Mouse (Mus musculus): ENCODE results near the gene Phactr1. TPM values are rescaled to one million over a fixed set of nuclear protein-coding genes. Genes with fewer than 3 reads are reported as not detected.

Gene Phactr1
- total RNA-seq, 2 experiments from 2014 or later: 6.2 to 7.1 TPM

DNA sequence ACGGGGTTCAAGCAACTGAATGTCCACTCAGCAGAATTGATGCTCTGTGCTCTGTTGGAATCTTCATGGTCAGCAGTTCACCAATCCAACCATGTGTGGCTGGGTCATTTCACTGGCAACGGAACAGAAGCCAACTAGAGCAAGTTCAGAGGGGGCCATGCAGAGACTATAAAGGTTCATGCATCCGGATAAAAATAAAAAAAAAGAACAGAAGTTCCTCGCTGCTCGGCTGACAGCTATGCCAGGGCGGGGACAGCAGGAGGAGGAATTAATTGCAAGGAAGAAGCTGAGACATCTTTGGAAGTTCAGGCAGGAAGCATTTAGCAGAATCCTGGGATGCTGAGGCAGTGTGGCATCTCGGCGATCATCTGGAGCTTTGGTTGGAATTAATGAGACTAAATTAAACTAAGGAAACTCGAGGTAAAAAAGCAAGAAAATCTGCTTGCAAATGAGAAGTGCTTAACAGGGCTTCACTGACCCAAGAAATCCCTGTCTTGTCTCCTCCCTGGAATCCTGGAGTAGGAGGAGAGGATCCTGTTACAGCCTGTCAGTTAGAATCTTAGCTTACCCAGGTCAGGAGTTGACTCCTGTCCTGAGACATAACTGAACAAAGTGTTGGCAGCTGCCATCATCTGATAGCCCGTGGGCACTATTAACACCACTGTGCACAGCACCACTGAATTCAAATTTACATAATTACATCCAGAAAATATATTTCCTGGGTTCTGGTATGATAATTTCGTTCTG is 77.4 kb downstream of the Phactr1 start:
- no peak for DNase-seq
- intact Hi-C loops (cut with DNase I): no loop called here

DNA sequence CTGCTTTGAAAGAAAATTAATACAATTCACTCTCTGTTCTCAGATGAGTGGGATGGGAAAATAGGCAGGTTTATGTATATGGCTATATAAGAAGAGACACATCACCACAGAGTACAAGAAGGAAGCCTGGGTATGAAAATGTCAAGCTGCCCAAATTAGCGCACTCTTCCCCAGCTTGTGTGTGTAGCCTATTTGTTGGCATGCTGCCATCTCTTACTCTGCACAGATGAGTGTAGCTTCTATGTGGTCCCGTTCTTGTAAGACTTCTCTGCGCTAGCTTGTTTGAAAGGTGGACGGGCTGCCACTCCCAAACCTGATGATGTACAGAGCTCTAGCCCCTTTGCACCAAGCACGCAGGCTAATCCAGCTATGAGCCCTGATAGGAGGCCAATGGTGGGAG is 78.7 kb downstream of the Phactr1 start:
- intact Hi-C loops (cut with DNase I): no loop called here

DNA sequence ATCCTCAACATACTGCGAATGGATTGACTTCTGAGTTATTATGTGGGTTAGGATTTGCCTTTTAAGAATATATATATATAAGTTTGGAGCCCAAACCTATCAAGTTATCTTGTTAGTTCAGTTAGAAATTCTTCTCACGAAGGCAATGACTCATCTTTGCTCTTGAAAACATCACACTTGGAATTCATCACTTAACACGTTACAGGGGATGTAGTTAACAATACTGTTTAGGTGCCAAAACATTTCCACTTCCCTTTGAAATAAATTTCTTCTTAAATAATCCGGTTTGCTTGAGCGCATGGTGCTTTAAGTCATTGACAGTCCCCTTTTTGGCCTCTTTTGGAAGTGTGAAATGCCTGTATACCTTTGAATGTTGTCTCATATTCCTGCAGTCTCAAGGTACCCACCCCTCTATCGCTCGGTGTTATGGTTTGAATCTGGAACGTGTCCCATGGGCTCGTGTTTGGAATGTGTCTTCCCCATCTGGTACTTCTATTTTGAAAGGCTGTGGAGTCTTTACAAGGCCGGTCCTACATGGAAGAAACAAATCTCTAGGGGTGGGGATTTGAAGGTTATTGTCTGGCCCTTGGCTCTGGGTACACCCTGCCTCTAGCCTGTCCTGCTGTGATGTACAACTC is 80.6 kb downstream of the Phactr1 start:
- intact Hi-C loops (cut with DNase I): no loop called here
- DNase-seq: no peak

More for the DNA sequence above, 78.7 kb downstream of the Phactr1 start:
- no peak for DNase-seq

DNA sequence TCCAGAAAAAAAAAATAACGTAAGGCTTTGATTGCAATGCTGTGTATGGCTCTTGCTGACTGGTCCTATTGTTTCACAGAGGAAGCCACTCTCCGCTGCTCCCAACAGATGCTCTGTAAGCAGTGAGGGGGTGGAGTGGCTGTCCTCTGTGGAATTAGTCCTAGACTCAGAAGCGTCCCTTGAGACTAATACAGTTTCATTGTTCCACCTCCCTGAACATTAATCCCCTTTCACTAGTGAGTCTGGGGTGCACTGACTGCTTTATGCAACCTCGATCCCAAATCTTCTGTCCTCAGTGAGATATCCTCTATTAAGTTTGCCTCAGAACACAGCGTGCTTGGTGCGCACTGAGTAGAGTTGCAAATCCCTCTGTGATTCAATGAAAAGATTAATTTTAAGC is 91.9 kb downstream of the Phactr1 start:
- intact Hi-C loops (cut with DNase I): no loop called here
- DNase-seq: no peak

DNA sequence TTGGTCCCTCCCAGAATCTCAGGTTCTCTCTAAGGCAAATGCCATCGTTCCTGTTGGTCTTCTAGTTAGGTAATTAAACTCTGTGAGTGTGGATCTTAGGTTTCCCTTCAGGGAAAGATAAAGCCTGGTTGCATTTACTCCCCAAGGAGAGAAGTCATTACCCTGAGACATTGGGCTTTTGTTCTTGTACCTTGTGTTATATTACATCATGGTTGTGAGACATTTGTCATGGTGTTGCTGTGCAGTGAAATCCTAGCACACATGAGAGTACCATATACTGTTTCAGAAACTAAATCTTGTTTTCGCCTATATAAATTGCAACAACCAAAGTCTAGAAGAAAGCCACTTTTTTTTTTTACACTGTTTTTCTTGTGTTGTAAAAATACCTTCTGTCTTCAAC is 93.6 kb downstream of the Phactr1 start:
- intact Hi-C loops (cut with DNase I): no loop called here
- no peak for DNase-seq

DNA sequence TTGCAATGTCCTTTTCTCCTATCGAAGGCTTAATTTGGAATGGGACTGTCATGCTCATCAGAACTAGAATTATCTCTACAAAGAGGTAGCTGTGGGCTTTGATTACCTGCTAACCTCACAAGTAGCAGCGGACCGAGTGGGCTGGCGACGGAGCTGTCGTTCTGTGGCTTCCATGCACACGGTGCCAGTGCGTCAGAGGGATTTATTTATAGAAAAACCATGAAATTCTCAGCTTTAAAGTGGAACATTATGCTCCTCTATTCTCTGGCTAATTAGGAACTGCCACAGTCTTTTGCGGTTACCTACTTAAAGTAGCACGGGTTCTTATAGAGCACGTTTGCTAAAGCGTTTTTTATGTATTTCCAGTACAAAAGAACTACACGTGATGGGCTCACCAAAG is 101.7 kb downstream of the Phactr1 start:
- intact Hi-C loops (cut with DNase I): no loop called here
- DNase-seq: no peak

DNA sequence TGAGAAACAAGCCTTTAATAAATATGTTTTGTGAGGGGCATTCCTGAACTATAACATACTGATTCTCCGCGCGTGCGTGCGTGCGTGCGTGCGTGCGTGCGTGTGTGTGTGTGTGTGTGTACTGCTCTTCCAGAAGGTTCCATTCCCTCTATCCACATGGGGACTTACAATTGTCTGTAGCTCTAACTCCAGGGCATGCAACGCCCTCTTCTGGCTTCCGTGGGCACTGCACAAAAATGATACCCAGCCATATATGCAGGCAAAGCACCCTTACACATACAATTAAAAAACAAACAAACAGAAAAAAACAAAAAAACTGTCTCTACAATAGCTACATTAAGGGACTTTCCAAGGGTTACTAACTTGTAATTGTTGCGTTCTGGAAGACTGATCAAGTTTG is 108.8 kb downstream of the Phactr1 start:
- no peak for DNase-seq
- intact Hi-C loops (cut with DNase I): no loop called here

DNA sequence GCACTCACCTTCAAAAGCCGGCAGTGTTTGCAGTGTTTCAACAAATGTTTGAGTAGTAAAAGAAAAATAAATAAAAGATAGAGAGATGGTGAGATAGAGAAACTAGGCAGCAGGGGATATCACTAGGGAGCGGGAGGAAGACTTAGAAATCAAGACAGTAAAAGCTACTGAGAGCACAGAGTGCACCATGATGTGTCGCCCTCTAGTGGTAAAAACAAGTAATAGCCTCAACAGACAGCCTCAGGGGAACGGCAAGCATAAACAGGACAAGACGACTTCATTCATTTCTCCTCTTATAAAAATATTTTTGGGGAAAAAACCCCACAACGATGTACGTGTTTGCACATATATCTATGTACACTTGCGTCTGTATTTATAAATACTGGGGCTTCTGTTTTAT is 111.9 kb downstream of the Phactr1 start:
- intact Hi-C loops (cut with DNase I): loop anchor here (2.0 to 5.0 kb wide), 2 partner anchors 167 to 215 kb away; no protein-coding TSS in a partner anchor
- no peak for DNase-seq

DNA sequence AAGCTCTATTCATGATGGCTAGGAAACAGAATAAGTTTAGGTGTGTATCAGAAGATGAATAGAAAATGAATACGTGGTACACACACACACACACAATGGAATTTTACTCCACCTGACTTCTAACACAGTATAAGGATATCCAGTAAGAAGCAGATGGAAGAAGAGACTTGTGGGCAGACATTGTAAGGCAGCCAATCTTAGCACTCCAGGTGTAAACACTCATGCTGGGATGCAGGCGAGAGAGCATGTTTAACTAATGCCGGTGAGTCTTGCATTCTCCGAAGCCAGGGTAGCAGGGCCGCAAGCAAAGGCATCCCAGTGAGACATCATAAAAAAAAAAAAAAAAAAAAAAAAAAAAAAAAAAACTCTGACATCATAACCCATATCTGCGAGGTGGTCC is 120.1 kb downstream of the Phactr1 start:
- DNase-seq: no peak
- intact Hi-C loops (cut with DNase I): no loop called here

DNA sequence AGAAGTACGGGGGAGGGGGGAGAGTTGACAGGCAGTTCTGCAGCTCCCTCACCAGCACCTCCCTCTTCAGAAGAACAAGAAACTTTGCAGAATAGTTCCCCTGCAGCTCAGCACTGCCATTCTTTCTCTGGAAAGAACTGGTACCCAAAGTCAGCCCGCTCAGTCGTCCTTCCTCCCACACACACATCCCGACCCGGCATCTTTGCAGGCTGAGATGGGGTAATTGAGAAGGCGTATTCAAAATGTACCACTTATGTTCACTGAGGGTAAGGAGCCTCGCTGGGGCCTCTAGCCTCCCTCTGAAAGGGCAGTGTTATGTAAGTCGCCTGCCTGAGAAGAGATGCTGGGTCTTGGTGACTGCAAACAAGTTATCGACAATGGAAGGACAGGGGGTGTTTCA is 123.9 kb downstream of the Phactr1 start:
- intact Hi-C loops (cut with DNase I): no loop called here
- DNase-seq: no peak

DNA sequence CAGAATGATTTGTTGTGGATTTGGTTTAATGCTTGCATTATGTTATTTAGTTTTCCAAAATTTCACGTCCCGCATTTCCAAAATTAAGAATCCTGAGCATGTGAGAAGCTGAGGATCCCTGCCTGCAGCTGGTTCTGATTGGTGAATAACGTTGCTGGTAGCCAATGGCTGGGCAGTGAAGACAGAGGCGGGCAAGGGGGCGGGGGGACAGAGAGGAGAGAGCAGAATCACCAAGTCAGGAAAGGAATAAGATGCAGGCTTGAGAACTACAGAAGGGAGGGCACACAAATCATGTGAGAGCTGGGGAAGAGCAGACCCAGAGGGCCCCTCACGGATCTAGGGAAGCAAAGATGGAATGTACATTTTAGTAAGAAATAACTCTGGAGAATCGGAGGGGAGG is 132.3 kb downstream of the Phactr1 start:
- no peak for DNase-seq

DNA sequence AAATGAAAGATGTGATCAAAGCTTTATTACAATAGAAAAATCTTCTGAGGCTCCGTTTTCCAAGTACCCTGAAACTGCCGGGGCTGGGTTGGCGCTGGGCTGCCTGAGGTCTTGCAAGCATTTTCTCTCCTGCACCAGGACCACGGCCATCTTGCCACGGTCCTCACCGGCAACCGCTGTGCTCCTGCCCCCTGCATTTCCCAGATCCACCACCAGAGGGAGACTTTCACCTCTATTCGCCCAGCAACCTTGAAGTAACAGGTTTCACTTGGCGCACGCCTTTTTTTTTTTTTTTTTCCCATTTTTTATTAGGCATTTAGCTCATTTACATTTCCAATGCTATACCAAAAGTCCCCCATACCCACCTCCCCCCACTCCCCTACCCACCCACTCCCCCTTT is 138.0 kb downstream of the Phactr1 start:
- peak; percentile 58 to 80 for DNase-seq
- intact Hi-C loops (cut with DNase I): no loop called here

More for the DNA sequence above, 132.3 kb downstream of the Phactr1 start:
- intact Hi-C loops (cut with DNase I): no loop called here

DNA sequence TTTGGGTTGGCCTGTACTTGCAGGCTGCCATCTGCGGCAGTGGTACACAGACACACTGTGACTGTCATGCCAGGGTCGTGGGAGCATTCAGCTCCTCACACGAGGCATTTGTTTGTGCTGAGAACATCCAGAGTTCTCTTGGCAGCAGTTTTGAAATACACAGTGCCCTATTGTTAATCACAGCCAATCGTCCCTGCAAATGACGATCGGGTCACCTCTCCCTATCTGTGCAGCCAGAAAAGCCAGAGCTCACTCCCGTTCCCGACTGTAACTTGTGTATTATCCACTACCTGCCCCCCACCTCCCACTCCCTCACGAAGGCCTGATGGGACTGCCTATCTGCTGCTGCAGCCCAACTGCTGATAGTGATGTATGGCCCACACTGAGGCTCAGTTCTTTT is 140.1 kb downstream of the Phactr1 start:
- no peak for DNase-seq
- intact Hi-C loops (cut with DNase I): loop anchor here (5.0 kb wide), 3 partner anchors 272 to 1178 kb away; partner anchors contain the start of gene Edn1

DNA sequence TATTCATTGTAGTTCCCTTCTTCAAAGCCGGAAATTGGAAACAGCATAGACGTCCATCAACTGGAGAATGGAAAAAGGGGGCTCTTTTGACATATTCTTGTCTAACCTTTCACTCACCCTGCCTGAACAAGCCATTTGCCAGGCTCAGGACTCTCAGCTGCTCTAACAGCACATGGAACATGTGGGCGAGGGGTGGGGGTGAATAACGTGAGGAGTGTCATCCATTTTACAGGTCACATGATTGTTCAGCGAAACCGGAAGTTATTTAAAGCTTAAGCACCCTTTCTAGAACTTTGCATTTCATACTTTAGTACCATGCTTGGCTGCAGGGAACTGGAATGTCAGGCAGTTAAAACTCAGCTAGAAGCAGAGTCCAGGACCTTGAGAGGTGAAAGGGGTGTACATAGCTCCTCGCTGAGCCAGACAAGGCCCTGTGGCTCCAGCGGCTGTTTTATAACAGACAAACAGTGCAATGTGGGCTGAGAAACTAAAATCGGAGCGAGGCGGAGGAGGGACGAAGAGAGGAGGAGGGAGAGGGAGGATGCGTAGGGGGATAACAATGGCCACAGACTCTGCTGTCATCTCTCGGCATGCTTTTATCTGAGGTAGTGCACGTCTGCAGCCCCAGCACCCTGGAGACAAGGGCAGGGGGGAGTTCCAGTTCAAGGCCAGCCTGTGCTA is 141.1 kb downstream of the Phactr1 start:
- intact Hi-C loops (cut with DNase I): loop anchor here (5.0 kb wide), 3 partner anchors 271 to 1179 kb away; partner anchors contain the start of gene Edn1
- DNase-seq: no peak

DNA sequence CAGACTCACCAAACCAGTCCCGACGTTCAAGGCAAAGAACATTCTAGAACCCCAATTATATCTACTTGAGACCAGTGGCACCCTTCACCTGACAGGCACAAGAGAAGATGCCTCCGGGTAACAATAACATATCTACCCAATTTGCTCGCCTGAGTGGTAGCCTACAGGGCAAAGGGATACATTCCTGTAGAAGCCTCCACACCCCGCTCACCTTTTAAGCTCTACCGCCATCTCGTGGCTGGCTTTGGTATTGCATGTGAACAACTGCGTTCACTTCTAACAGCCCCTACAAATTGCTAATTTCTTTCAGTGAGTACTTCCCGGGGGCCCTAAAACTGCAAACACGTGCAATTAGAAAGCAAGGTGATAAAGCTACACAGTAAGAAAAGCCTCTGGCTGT is 142.1 kb downstream of the Phactr1 start:
- intact Hi-C loops (cut with DNase I): loop anchor here (5.0 kb wide), 3 partner anchors 270 to 1180 kb away; partner anchors contain the start of gene Edn1
- peak; percentile 86 to 94 for DNase-seq

DNA sequence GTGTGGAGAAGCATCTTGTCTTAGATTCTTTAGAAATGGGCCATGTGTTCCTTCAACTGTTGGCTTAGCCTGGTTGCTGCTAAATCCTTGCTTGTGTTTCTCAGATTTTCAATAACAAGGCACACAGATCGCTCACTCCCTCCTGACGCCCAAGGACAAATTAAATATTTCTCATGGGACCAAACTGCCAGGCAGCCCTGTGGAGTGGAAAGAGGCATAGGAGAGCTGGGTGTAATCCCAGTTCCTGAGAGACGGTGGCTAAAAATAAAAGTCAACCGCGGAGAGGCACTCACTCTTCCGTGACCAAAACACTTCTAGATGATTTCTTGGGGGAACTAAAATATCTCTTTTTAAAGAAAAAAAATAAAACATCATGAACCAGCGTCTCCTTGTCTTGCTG is 143.5 kb downstream of the Phactr1 start:
- intact Hi-C loops (cut with DNase I): loop anchor here (5.0 kb wide), 3 partner anchors 268 to 1182 kb away; partner anchors contain the start of gene Edn1
- DNase-seq: no peak

DNA sequence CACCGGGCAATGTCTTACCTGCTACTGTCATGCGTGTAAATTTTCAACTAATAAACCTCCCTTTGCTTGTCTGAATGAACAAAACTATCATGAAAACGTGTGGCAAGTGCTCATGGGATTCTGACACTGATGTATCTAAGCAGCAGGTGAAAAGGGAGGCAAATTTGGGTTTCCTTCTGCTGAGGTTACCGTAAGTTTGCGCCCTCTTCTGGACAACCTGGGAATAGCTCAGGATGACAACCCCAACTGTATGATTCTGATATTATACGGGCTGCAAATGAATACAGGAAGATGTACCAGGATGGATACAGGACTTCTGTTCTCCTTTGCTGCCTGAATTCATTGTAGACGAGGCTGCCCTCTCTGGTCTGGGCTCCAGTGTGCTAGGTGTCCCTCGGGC is 146.2 kb downstream of the Phactr1 start:
- intact Hi-C loops (cut with DNase I): no loop called here
- DNase-seq: peak; percentile 34 to 67

DNA sequence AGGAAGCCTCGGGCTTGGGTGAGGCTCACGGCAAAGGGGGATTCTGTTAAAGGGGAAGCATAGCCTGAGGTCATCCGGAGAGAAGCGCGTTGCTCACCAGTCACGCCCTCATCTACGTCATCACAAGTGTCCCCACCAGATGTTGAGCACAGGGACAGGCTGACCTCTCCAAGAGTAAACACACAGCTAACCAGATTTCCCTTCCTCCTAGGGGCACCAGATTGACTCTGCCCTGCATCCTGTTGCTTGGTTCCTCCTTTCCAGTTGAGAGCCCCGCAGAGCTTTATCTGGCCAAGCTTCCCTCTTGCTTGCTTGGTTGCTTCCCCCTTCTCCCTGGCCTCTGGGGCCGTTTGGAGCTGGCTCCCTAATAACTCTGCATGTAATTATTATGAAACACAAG is 148.6 kb downstream of the Phactr1 start:
- peak; percentile 37 to 46 for DNase-seq
- intact Hi-C loops (cut with DNase I): no loop called here

DNA sequence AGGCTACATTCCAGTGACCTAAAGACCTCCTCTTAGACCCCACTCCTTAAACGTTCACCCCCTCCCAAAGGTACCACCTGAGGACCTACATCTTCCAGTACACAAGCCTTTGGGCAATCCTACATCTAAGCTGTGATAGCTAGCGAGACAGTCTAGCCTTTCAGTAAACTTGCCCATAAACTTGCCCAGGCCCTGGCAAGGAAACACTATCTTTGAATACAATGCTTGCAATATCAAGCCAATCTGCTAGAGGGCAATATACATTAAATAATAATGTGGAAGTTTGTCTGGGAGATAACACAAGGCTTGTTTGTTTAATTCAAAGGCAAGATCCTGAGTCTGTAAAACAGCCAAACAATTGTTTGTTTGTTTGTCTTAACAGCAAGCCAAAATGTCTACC is 155.0 kb downstream of the Phactr1 start:
- intact Hi-C loops (cut with DNase I): loop anchor here (1.0 to 5.0 kb wide), 2 partner anchors 37 to 259 kb away; no protein-coding TSS in a partner anchor
- no peak for DNase-seq

DNA sequence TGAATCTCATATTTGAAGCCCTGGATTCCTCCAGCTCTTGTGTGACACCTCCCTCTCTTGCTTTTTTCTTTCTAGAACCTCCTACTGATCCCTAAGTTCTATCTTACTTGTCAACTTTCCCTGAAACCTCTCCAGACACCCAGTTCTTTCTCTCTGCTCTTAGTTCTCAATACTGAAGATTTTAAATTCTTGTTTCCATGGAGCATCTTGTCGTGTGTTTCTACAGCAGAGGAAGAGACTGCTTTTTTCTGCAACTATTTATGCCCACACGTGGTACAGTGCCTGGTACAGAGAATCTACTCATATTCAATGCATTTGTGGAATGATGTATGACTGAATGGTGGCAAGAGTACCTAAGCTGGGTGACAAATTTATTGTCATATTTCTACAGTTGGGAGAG is 158.9 kb downstream of the Phactr1 start:
- intact Hi-C loops (cut with DNase I): loop anchor here (5.0 kb wide), 1 partner anchor 33 kb away; no protein-coding TSS in a partner anchor
- DNase-seq: no peak

DNA sequence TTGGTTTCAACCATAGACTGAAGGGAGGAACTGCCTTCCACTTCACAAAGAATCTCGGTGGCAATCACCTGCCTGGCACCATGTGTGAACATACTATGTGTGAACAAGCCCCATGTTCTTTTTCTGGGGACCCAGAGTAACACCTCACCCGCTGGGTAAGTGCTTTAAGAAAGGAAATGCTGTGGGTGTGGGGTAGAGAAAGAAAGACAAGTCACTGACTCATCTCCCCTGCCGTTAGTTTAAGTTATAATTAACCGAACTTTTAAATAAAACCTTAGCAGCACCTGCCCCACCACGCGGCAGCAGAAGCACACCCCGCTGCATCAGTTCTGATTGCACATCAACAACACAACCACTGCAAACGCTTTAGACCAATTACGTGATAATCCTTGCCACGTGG is 171.7 kb downstream of the Phactr1 start:
- no peak for DNase-seq
- intact Hi-C loops (cut with DNase I): no loop called here

Data from heart, postnatal 36 days (tissue).